Mouse (Mus musculus) heart, postnatal 0 days (tissue): ENCODE data around the gene Ipmk. TPM values are rescaled to one million over a fixed set of nuclear protein-coding genes. Genes with fewer than 3 reads are reported as not detected.

Source experiments
- ATAC-seq: fragments of 200-750 bp; cut with Nextera tagmentation; 2 replicates; pipeline ENCODE4 v1.8.0; 2017; ENCODE audit warnings: low read depth, moderate number of reproducible peaks, moderate library complexity; ENCODE audit not compliant: insufficient read depth
- DNase-seq: peaks from one replicate; pipeline ENCODE4 v3.0.0-alpha.2; 2016; ENCODE audit warnings: low spot score
- H3K27ac ChIP-seq: fragments of 300-500 bp; sonication (generic); 2 replicates; pipeline ENCODE4 v1.5.1; 2014; ENCODE audit warnings: low read depth, mild to moderate bottlenecking
- H3K27me3 ChIP-seq: fragments of 300-500 bp; sonication (generic); 2 replicates; pipeline ENCODE4 v1.6.1; 2014; ENCODE audit warnings: low read length, mixed read lengths; ENCODE audit not compliant: control insufficient read depth, insufficient read depth
- H3K36me3 ChIP-seq: fragments of 300-500 bp; sonication (generic); replicated peaks from 2 replicates; pipeline ENCODE4 v1.6.1; 2014; ENCODE audit warnings: low read length, mixed read lengths; ENCODE audit not compliant: control insufficient read depth, insufficient read depth
- H3K4me1 ChIP-seq: fragments of 300-500 bp; sonication (generic); 2 replicates; pipeline ENCODE4 v1.6.1; 2014; ENCODE audit warnings: antibody characterized with exemption; ENCODE audit not compliant: control insufficient read depth, insufficient read depth
- H3K4me2 ChIP-seq: fragments of 300-500 bp; sonication (generic); 2 replicates; pipeline ENCODE4 v1.6.1; 2014; ENCODE audit warnings: low read depth, mild to moderate bottlenecking, low read length, moderate library complexity
- H3K4me3 ChIP-seq: fragments of 300-500 bp; sonication (generic); 2 replicates; pipeline ENCODE4 v1.5.1; 2014; ENCODE audit warnings: low read depth, low read length
- H3K9ac ChIP-seq: fragments of 300-500 bp; sonication (generic); replicated peaks from 2 replicates; pipeline ENCODE4 v1.6.1; 2014; ENCODE audit warnings: low read depth, low read length, mixed read lengths
- H3K9me3 ChIP-seq: fragments of 300-500 bp; sonication (generic); replicated peaks from 2 replicates; pipeline ENCODE4 v1.6.1; 2016; ENCODE audit warnings: low read length; ENCODE audit not compliant: control insufficient read depth
- CTCF ChIP-seq: IDR thresholded peaks from 2 replicates; pipeline ENCODE4 v1.5.1; 2016; ENCODE audit warnings: antibody characterized with exemption, control low read depth, low read depth
- EP300 ChIP-seq: IDR thresholded peaks from 2 replicates; pipeline ENCODE4 v1.6.1; 2016; ENCODE audit warnings: antibody characterized with exemption, low read depth
- WGBS: fragments of 180-500 bp; shearing (Covaris S2); extraction: QIAGEN DNeasy Blood & Tissue Kit; methylation state at CpG from one replicate; pipeline ENCODE4 v1.1.7; 2014; 5-methylcytosine and 5-hydroxymethylcytosine counted together
- polyA plus RNA-seq: library from polyadenylated mRNA; unstranded; fragments of >200 nt; fragmentation: Nextera tagmentation; extraction: Ambion mirVana; gene quantifications from 2 replicates; pipeline ENCODE4 v1.2.1, GENCODE M21; 2015
- total RNA-seq: library from RNA; depleted of rRNA; stranded (reverse); fragments of >200 nt; gene quantifications from 2 replicates; pipeline ENCODE4 v1.2.3, GENCODE M21; 2014; ENCODE audit warnings: low replicate concordance

Gene Ipmk
- total and polyA plus RNA-seq, 2 experiments from 2014 or later = 4.9 to 6.8 TPM

- H3K27ac ChIP-seq = no peak overlapping the region
- H3K9ac ChIP-seq = no peak overlapping the region
- 87% methylated on average over 7 of the region's 7 CpGs for WGBS
- H3K36me3 ChIP-seq = peaks cover 70% of the 10 kb centered on the region
- no peak for ATAC-seq
- TF ChIP-seq CTCF = no peak
- no peak for TF ChIP-seq EP300
- no peak overlapping the region for H3K4me3 ChIP-seq
- H3K27me3 ChIP-seq = no peaks in the 10 kb centered on the region
- H3K4me1 ChIP-seq = no peaks in the 10 kb centered on the region
- no peak overlapping the region for H3K4me2 ChIP-seq
- DNase-seq = no peak
- H3K9me3 ChIP-seq = no peaks in the 10 kb centered on the region
Measured at GRCm38 (mm10) chr10:71331908-71332307, 15.7 kb upstream of the Ipmk start.

- peaks cover 70% of the 10 kb centered on the region for H3K36me3 ChIP-seq
- no peak overlapping the region for H3K27ac ChIP-seq
- H3K9ac ChIP-seq = no peak overlapping the region
- H3K27me3 ChIP-seq = no peaks in the 10 kb centered on the region
- no peak overlapping the region for H3K4me3 ChIP-seq
- DNase-seq = no peak
- H3K4me1 ChIP-seq = no peaks in the 10 kb centered on the region
- 92% methylated on average over 4 of the region's 4 CpGs for WGBS
- no peak overlapping the region for H3K4me2 ChIP-seq
- TF ChIP-seq CTCF (peak; percentile 11; the same call in 1 of the 2 replicates), EP300 (no peak)
- no peak for ATAC-seq
- H3K9me3 ChIP-seq = no peaks in the 10 kb centered on the region
Measured at GRCm38 (mm10) chr10:71332376-71332775, 15.2 kb upstream of the Ipmk start.

- H3K4me1 ChIP-seq = 0 out of 2 replicates have a peak, but pooled peaks cover 4% of the 10 kb centered on the region
- TF ChIP-seq EP300 = no peak
- no peak for TF ChIP-seq CTCF
- no peak for ATAC-seq
- WGBS = 93% methylated on average over 9 of the region's 9 CpGs
- no peak overlapping the region for H3K27ac ChIP-seq
- H3K36me3 ChIP-seq = peaks cover 70% of the 10 kb centered on the region
- H3K9ac ChIP-seq = no peak overlapping the region
- H3K27me3 ChIP-seq = no peaks in the 10 kb centered on the region
- DNase-seq = no peak
- H3K4me2 ChIP-seq = no peak overlapping the region
- no peak overlapping the region for H3K4me3 ChIP-seq
- no peaks in the 10 kb centered on the region for H3K9me3 ChIP-seq
Measured at GRCm38 (mm10) chr10:71332859-71333258, 14.7 kb upstream of the Ipmk start.

GRCm38 (mm10) chr10:71337733-71338132 is 9.8 kb upstream of the Ipmk start:
- Histone ChIP-seq H3K4me3 (no peak overlapping the region), H3K4me1 (peaks cover 13% of the 10 kb centered on the region; the same call in 1 of the 2 replicates), H3K36me3 (peaks cover 35% of the 10 kb centered on the region), H3K9me3 (no peaks in the 10 kb centered on the region), H3K27me3 (no peaks in the 10 kb centered on the region), H3K9ac (no peak overlapping the region), H3K27ac (no peak overlapping the region), H3K4me2 (no peak overlapping the region)
- TF ChIP-seq EP300 (no peak), CTCF (no peak)
- no peak for DNase-seq
- 76% methylated on average over 2 of the region's 2 CpGs for WGBS
- no peak for ATAC-seq

GRCm38 (mm10) chr10:71338156-71338905 is 9.2 kb upstream of the Ipmk start:
- TF ChIP-seq CTCF (no peak), EP300 (no peak)
- H3K4me2 ChIP-seq = no peak overlapping the region

More at GRCm38 (mm10) chr10:71338156-71338905, 9.2 kb upstream of the Ipmk start:
- no peaks in the 10 kb centered on the region for H3K9me3 ChIP-seq
- peaks cover 29% of the 10 kb centered on the region for H3K36me3 ChIP-seq
- DNase-seq = no peak
- no peak overlapping the region for H3K27ac ChIP-seq
- H3K27me3 ChIP-seq = no peaks in the 10 kb centered on the region
- ATAC-seq = no peak
- WGBS = 64% methylated on average over 8 of the region's 8 CpGs
- peaks cover 14% of the 10 kb centered on the region; the same call in 1 of the 2 replicates for H3K4me1 ChIP-seq
- no peak overlapping the region for H3K9ac ChIP-seq
- H3K4me3 ChIP-seq = no peak overlapping the region
